Mouse (Mus musculus) ES-Bruce4 (cell line): ENCODE measurements at regions not wholly inside any gene's neighbourhood (a gene's known extent, or its start where the extent isn't known, plus 50 kb on each side); places are given as distances from the start of the nearest gene placed in this dataset.

Experiments
- H3K27ac ChIP-seq: 2 replicates; pipeline ENCODE4 v1.5.1; 2012; ENCODE audit warnings: low read length, inconsistent platforms; ENCODE audit not compliant: insufficient read depth
- H3K27me3 ChIP-seq: 2 replicates; pipeline ENCODE4 v1.6.1; 2012; ENCODE audit warnings: mild to moderate bottlenecking, low read length, inconsistent platforms; ENCODE audit not compliant: control insufficient read depth, poor library complexity, insufficient read depth, severe bottlenecking
- H3K36me3 ChIP-seq: 2 replicates; pipeline ENCODE4 v1.6.1; 2012; ENCODE audit warnings: inconsistent platforms, mild to moderate bottlenecking, low read length, moderate library complexity; ENCODE audit not compliant: control insufficient read depth, poor library complexity, insufficient read depth, severe bottlenecking
- H3K4me1 ChIP-seq: one replicate; pipeline ENCODE4 v1.8.1; 2011; ENCODE audit warnings: low read length; ENCODE audit not compliant: control insufficient read depth, insufficient read depth
- H3K4me3 ChIP-seq: 2 replicates; pipeline ENCODE4 v1.5.1; 2011; ENCODE audit warnings: low read depth, mild to moderate bottlenecking, low read length
- H3K9ac ChIP-seq: 2 replicates; pipeline ENCODE4 v1.6.1; 2012; ENCODE audit warnings: low read depth, mild to moderate bottlenecking, inconsistent platforms; ENCODE audit not compliant: poor library complexity, severe bottlenecking
- H3K9me3 ChIP-seq: replicated peaks from 2 replicates; pipeline ENCODE4 v1.6.1; 2012; ENCODE audit warnings: mild to moderate bottlenecking, low read length, inconsistent platforms; ENCODE audit not compliant: control insufficient read depth, poor library complexity, insufficient read depth, severe bottlenecking
- CTCF ChIP-seq: IDR thresholded peaks from one replicate; pipeline ENCODE4 v1.8.1; 2011; ENCODE audit warnings: low read depth, low read length
- EP300 ChIP-seq: IDR thresholded peaks from 2 replicates; pipeline ENCODE4 v1.6.1; 2011; ENCODE audit warnings: low read depth, low read length; ENCODE audit not compliant: insufficient read depth
- POLR2A ChIP-seq: IDR thresholded peaks from one replicate; pipeline ENCODE4 v1.8.1; 2011; ENCODE audit warnings: low read length; ENCODE audit not compliant: insufficient read depth

GRCm38 (mm10) chr1:193742688-193743087 lies 372.6 kb upstream of the Camk1g start:
- no peak overlapping the region for H3K4me3 ChIP-seq
- TF ChIP-seq POLR2A (no peak), CTCF (no peak)

GRCm38 (mm10) chr1:193738821-193739220 lies 368.7 kb upstream of the Camk1g start:
- Histone ChIP-seq H3K9me3 (no peaks in the 10 kb centered on the region), H3K27ac (no peak overlapping the region), H3K4me3 (no peak overlapping the region), H3K36me3 (no peaks in the 10 kb centered on the region), H3K9ac (no peak overlapping the region), H3K27me3 (no peaks in the 10 kb centered on the region), H3K4me1 (no peaks in the 10 kb centered on the region)
- TF ChIP-seq EP300 (no peak), CTCF (no peak), POLR2A (no peak)

More at GRCm38 (mm10) chr1:193742688-193743087, 372.6 kb upstream of the Camk1g start:
- Histone ChIP-seq H3K4me1 (no peaks in the 10 kb centered on the region), H3K36me3 (no peaks in the 10 kb centered on the region), H3K27ac (no peak overlapping the region), H3K27me3 (no peaks in the 10 kb centered on the region), H3K9me3 (no peaks in the 10 kb centered on the region), H3K9ac (no peak overlapping the region)

GRCm38 (mm10) chr1:193735949-193736518 lies 365.9 kb upstream of the Camk1g start:
- Histone ChIP-seq H3K27ac (no peak overlapping the region), H3K27me3 (no peaks in the 10 kb centered on the region), H3K9ac (no peak overlapping the region), H3K4me3 (no peak overlapping the region), H3K4me1 (peaks cover 3% of the 10 kb centered on the region), H3K36me3 (no peaks in the 10 kb centered on the region), H3K9me3 (no peaks in the 10 kb centered on the region)
- TF ChIP-seq CTCF, result no peak
- no peak for TF ChIP-seq POLR2A
- no peak for TF ChIP-seq EP300

DNA sequence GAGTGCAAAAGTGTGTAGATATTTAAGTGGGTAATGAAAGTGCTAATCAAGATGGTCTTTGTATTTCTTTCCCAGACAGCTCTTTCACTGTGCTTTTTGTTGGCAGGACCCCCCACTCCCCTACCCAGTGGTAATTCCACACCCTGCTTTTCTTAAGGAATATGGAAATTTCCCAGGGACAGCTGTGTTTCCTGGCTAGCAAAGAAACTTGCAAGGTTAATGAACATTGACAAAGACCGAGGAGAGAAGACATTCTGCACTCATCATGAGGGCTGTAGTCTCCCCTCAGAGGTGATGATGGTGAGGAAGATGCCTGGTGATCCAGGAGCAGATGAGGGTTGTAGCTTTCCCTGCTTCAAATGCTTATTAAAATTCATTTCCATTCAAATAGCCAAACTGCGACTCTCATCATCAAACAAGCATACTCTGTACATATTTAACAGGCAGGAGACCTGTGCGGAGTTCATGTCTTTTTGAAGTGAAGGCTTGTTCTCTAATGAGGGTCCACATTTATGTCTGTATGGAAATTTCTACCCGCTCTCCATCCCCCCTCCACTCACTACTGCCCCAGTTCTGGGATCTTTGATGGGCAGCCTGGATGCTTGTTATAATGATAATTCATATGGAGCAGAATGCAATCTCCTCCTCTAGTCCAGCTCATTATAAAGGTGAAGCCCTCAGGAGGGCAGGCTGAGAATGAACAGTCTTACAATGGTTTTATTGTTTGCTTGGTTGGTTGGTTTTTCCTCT lies 364.1 kb upstream of the Camk1g start:
- TF ChIP-seq POLR2A (no peak), CTCF (no peak), EP300 (no peak)
- Histone ChIP-seq H3K36me3 (no peaks in the 10 kb centered on the region), H3K27me3 (peaks cover 4% of the 10 kb centered on the region; the same call in 1 of the 2 replicates), H3K27ac (no peak overlapping the region), H3K9me3 (no peaks in the 10 kb centered on the region), H3K4me1 (peaks cover 3% of the 10 kb centered on the region), H3K4me3 (no peak overlapping the region), H3K9ac (no peak overlapping the region)

DNA sequence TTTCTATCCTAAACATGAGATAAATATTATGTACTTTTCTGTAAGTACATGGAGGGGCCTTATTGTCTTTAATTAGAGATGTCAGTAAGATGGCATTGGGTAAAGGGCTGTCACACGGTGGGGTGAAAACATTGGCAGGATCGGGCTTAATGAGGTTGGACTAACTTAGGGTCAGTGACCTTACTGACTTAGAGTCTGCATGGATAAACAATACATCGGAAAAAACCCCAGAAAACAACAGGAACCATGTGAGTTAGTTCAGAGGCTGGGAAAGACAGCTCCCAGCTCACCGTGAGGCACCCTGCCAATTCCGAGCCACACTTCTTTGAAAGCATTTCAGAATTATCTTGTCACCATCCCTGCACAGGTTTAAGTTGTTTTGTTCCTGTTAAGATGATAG lies 363.3 kb upstream of the Camk1g start:
- Histone ChIP-seq H3K27ac (no peak overlapping the region), H3K36me3 (no peaks in the 10 kb centered on the region), H3K9ac (no peak overlapping the region), H3K27me3 (peaks cover 4% of the 10 kb centered on the region; the same call in 1 of the 2 replicates), H3K9me3 (no peaks in the 10 kb centered on the region), H3K4me1 (peaks cover 3% of the 10 kb centered on the region), H3K4me3 (no peak overlapping the region)
- no peak for TF ChIP-seq CTCF
- TF ChIP-seq POLR2A, result no peak
- TF ChIP-seq EP300, result no peak

- Histone ChIP-seq H3K4me1 (peaks cover 3% of the 10 kb centered on the region), H3K9ac (no peak overlapping the region), H3K4me3 (no peak overlapping the region), H3K27me3 (peaks cover 4% of the 10 kb centered on the region; the same call in 1 of the 2 replicates), H3K27ac (no peak overlapping the region), H3K9me3 (no peaks in the 10 kb centered on the region), H3K36me3 (no peaks in the 10 kb centered on the region)
- TF ChIP-seq CTCF (no peak), EP300 (0 out of 2 replicates have a peak, but pooled peaks have one; percentile 36)
Measured at GRCm38 (mm10) chr1:193732113-193732512, 362.0 kb upstream of the Camk1g start.
